In the genomic region with DNA sequence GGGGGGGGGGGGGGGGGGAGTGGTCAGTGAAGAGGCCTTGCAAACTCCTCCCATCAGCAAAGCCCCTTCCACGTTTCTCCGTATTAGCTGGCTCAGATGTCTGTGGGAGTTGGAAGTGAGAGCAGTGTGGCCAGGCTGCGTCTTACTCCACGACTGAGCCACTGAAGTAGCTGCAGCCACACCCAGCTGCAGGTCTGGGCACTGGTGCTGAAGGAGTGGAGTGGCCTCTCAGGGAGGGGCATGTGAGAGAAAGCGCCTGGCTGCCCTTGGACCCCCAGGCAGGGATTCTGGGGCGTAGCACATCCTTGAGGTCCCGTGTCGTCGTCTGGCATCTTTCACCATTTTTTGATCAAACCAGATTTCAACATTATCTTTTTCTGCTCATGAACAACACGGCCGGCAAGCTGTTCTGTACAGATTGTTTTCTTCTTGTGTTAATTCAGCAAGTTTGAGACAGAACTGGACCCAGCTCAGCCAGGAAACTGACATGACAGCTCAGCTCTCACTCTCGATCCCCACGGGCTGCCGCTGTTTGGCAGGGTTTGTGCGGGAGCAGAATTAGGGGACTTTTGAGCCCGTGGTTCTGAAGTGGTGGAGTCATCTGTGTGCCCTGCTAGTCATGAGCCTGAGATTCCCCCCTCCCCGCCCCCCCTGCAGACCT, we compare ENCODE assay signal across 11 mouse cellular contexts.
DNase-seq lines count a peak whose midpoint lies in the region; ATAC-seq and TF ChIP-seq lines count a peak whose summit lies in the region.
"Had no signal": no experiment of that assay in that cellular context is flagged by ENCODE, and none has a peak within 500 bp of the region (broad histone marks: within the 10 kb centered on the region; RNA-seq: fewer than 3 reads in every experiment).

No protein-coding gene starts in this region.

- H3K27ac ChIP-seq in hindbrain, postnatal 0 days: peak overlapping the region; percentile 48
- H3K27ac ChIP-seq in stomach, embryonic 16.5 days (ENCODE audit: low read length): peak overlapping the region; percentile 66

- no peak overlapping the region for H3K9ac ChIP-seq in hindbrain, postnatal 0 days (replicated peaks; ENCODE audit: low read length)
- H3K9ac ChIP-seq in stomach, embryonic 16.5 days (ENCODE audit: low read length): no peak overlapping the region

- DNase-seq in heart, adult 18-20 months: peak; percentile 66 to 69
- DNase-seq in heart, adult 8-10 months (ENCODE audit: low spot score): no peak
- DNase-seq in right cerebral cortex, postnatal 10 days (ENCODE audit: low spot score in 2 of 2): peak; percentile 64 to 82
- no peak for DNase-seq in right cerebral cortex, postnatal 25 days
- peak; percentile 48 for DNase-seq in hindbrain, postnatal 0 days (ENCODE audit: low spot score)
- DNase-seq in T-cell, adult 2 months (ENCODE audit: low spot score): no peak
- DNase-seq: adrenal gland, adult 2 months had no signal

- no peak for TF ChIP-seq CTCF in hindbrain, postnatal 0 days (IDR thresholded peaks at IDR 0.05; ENCODE audit: low read depth)

- H3K4me3 ChIP-seq in hindbrain, postnatal 0 days (ENCODE audit: low read length): no peak overlapping the region
- no peak overlapping the region for H3K4me3 ChIP-seq in stomach, embryonic 16.5 days (replicated peaks; ENCODE audit: low read length)
- H3K4me3 ChIP-seq: erythroblast, embryonic 14.5 days; megakaryocyte, embryonic 14.5 days had no signal

- peak overlapping the region; percentile 24 for H3K4me2 ChIP-seq in hindbrain, postnatal 0 days (ENCODE audit: low read depth, low read length)
- H3K4me2 ChIP-seq in stomach, embryonic 16.5 days (ENCODE audit: low read depth, low read length): no peak overlapping the region

- H3K4me1 ChIP-seq in hindbrain, postnatal 0 days (ENCODE audit: insufficient read depth, low read length): peaks cover 14% of the 10 kb centered on the region
- H3K4me1 ChIP-seq in stomach, embryonic 16.5 days (ENCODE audit: control insufficient read depth, insufficient read depth, low read length): peaks cover 19% of the 10 kb centered on the region

- H3K9me3 ChIP-seq in hindbrain, postnatal 0 days (ENCODE audit: low read length): no peaks in the 10 kb centered on the region
- no peaks in the 10 kb centered on the region for H3K9me3 ChIP-seq in stomach, embryonic 16.5 days (replicated peaks; ENCODE audit: control insufficient read depth, low read length)
- H3K9me3 ChIP-seq: megakaryocyte, embryonic 14.5 days had no signal

- 35% methylated on average over 17 of the region's 17 CpGs for WGBS in hindbrain, postnatal 0 days
- WGBS in stomach, embryonic 16.5 days: 44% methylated on average over 17 of the region's 17 CpGs

- H3K27me3 ChIP-seq in hindbrain, postnatal 0 days (ENCODE audit: insufficient read depth, low read length): no peaks in the 10 kb centered on the region
- no peaks in the 10 kb centered on the region for H3K27me3 ChIP-seq in stomach, embryonic 16.5 days (ENCODE audit: control insufficient read depth, insufficient read depth, low read length)

- ATAC-seq in hindbrain, postnatal 0 days: no peak
- peak; percentile 54 for ATAC-seq in stomach, embryonic 16.5 days (ENCODE audit: insufficient read depth, low FRiP score)
- ATAC-seq in megakaryocyte, adult 5-6 weeks (ENCODE audit: poor library complexity, severe bottlenecking): no peak

- peaks cover 7% of the 10 kb centered on the region; the same call in 1 of the 2 replicates for H3K36me3 ChIP-seq in hindbrain, postnatal 0 days (ENCODE audit: insufficient read depth, low read length)
- H3K36me3 ChIP-seq in stomach, embryonic 16.5 days (ENCODE audit: control insufficient read depth, insufficient read depth, low read length): no peaks in the 10 kb centered on the region

Comparison
In these comparisons a context has a peak if more than half of its experiments do, and no peak if none do; other contexts are left out.
1. DNase-seq: peak in heart, adult 18-20 months (2 of 2), right cerebral cortex, postnatal 10 days (2 of 2) and hindbrain, postnatal 0 days (single experiment); none in heart, adult 8-10 months (single experiment), right cerebral cortex, postnatal 25 days (single experiment) and T-cell, adult 2 months (single experiment).